Mouse (Mus musculus): ENCODE measurements around the gene Smoc1.

DNA sequence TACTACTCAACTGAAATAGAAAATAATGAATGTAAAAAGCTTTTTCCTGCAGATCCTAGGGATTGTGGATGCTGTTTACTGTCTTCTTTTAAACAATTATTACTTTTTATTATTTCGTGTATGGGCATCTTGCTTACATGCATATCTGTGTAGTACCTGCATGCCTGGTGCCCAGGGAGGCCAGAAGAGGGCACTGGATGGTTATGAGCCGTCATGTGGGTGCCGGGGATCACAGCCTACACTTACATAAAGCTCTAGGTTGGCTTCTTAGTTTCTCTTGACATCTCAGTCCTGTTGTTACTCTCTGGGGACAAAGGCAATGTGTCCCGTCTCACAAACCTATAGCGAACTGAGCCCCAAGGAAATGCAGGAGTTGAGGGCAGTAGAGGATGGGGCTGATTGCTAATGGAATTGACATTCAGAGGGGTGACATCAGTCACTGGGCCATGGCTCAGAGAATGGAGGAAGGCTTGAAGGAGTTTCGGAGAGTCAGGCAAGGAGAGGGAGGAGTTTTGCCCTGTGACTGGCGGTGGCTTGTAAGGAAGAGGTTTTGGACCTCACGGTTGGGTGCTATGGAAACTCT is 34.0 kb upstream of the Smoc1 start:
- no peak for TF ChIP-seq POLR2A (IDR thresholded peaks at IDR 0.05; ENCODE audit: insufficient read length, low read depth)
- no peak for TF ChIP-seq MAX (IDR thresholded peaks at IDR 0.05; ENCODE audit: low read depth)
- no peak for TF ChIP-seq POLR2AphosphoS2 (IDR thresholded peaks at IDR 0.05; ENCODE audit: insufficient read length, low read depth)
- no peak for TF ChIP-seq TCF12 (IDR thresholded peaks at IDR 0.05; ENCODE audit: insufficient read depth, poor library complexity, severe bottlenecking)
- no peak for TF ChIP-seq E2F4 (IDR thresholded peaks at IDR 0.05; ENCODE audit: insufficient read depth)
- no peak for TF ChIP-seq USF1 (IDR thresholded peaks at IDR 0.05; ENCODE audit: low read depth)
- TF ChIP-seq MYOD1 (IDR thresholded peaks at IDR 0.05; ENCODE audit: control insufficient read depth in 1 of 3, insufficient read length in 2 of 3, low read depth in 2 of 3): no peak
- no peak for TF ChIP-seq MYOG (IDR thresholded peaks at IDR 0.05; ENCODE audit: control insufficient read depth in 1 of 3, insufficient read depth in 1 of 3, insufficient read length in 2 of 3, low read depth in 2 of 3)
